Mouse (Mus musculus): ENCODE results near the gene Calm5.

GRCm38 (mm10) chr13:3825726-3826125, 28.2 kb upstream of the Calm5 start:
- TF ChIP-seq CTCF (IDR thresholded peaks at IDR 0.05; ENCODE audit: extremely low read depth, insufficient read length, insufficient replicate concordance, low read depth, low read length) (no peak), POLR2A (IDR thresholded peaks at IDR 0.05; ENCODE audit: low read depth, low read length) (no peak)
